Mouse (Mus musculus) liver, embryonic 18 days (tissue): Measurements from ENCODE around the gene Akap2. TPM values are rescaled to one million over a fixed set of nuclear protein-coding genes. Genes with fewer than 3 reads are reported as not detected.

ENCODE experiments used
- polyA plus RNA-seq: library from polyadenylated mRNA; depleted of rRNA; stranded (reverse); fragments of >200 nt; gene quantifications from 2 replicates; pipeline ENCODE4 v1.2.3, GENCODE M21; 2012; rRNA removed

Akap2 gene
- 2.0 and 2.2 TPM in 2 replicates for polyA plus RNA-seq

DNA sequence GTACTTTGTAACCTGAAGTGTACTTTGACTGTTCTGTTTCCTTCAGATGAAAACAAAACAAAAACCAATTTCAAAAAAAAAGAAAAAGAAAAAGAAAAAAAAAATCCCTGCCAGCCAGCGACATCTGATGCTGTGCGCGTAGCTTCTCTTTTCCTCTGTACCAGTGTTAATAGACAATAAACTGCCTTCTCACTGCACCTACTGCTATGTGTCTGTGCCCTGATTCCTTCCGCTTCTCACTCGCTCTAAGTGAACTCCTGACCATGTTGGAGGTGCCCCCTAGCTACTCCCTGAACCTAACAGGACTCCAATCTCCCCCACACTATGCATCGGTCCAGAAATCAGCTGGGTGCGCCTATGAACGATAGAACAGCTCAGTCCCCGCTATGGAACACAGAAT, at the start of gene Akap2:
Gene Akap2 (plus strand): TSS at position 304 of the 400 bp plus-strand sequence.

DNA sequence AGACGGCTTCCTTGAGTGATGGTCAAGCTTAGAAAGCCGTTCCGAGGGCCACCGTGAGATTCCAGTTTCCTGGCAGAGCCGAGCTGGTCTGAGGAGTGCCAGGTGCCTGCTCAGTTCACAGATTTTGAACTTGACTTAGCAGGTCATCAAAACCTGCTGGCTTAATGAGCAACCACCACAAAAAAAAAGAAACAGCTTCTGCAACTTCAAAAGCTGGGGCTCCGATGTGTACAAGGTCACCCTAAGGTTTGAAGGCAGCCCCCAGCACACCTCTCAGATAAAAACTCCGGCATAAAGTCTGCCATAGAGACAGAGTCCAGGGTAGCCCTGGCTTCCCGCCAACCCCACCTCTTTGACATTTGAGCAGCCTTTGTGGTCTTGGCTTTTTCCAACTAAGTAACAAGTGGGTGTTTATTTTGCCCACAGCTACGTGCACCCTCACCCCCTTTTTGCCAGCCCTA, 198.8 kb downstream of the Akap2 start, which contains the start of gene D630039A03Rik:
Gene D630039A03Rik (minus strand): TSS at position 97 of the 461 bp plus-strand sequence.

Other genes with a start within 250 kb of the Akap2 start
- gene Pakap, start 149.5 kb upstream of the Akap2 start, polyA plus RNA-seq: 0.01 and 0.09 TPM in 2 replicates
- gene D630039A03Rik, start 198.6 kb downstream of the Akap2 start, polyA plus RNA-seq: 1.7 and 2.2 TPM in 2 replicates
- gene Txn1, start 238.8 kb downstream of the Akap2 start, polyA plus RNA-seq: 179 TPM in 2 replicates